Mouse (Mus musculus) MN1 (cell line): ENCODE measurements at regions not wholly inside any gene's neighbourhood (a gene's known extent, or its start where the extent isn't known, plus 50 kb on each side); places are given as distances from the start of the nearest gene placed in this dataset.
A peak's percentile ranks its signal among the peaks of the same experiment; 100 is the strongest.

Experiments used
- DNase-seq: peaks from one replicate; pipeline ENCODE4 v3.0.0-alpha.2; 2016; ENCODE audit warnings: low spot score

GRCm38 (mm10) chr1:35971435-35972189 is 96.6 kb upstream of the Hs6st1 start:
- DNase-seq = no peak

- no peak for DNase-seq
These were observed 96.0 kb upstream of the Hs6st1 start for GRCm38 (mm10) chr1:35972190-35972584.

- no peak for DNase-seq
These were observed 94.8 kb upstream of the Hs6st1 start for GRCm38 (mm10) chr1:35973386-35973785.

- no peak for DNase-seq
These were observed 92.5 kb upstream of the Hs6st1 start for GRCm38 (mm10) chr1:35975611-35976208.

GRCm38 (mm10) chr1:35976528-35976927 is 91.7 kb upstream of the Hs6st1 start:
- DNase-seq = peak; percentile 44

- DNase-seq = no peak
These were observed 90.1 kb upstream of the Hs6st1 start for GRCm38 (mm10) chr1:35978116-35978515.

- no peak for DNase-seq
These were observed 89.4 kb upstream of the Hs6st1 start for GRCm38 (mm10) chr1:35978766-35979165.

GRCm38 (mm10) chr1:35981226-35981625 is 87.0 kb upstream of the Hs6st1 start:
- DNase-seq = no peak

- no peak for DNase-seq
These were observed 84.8 kb upstream of the Hs6st1 start for GRCm38 (mm10) chr1:35983361-35983760.

- DNase-seq = no peak
These were observed 82.9 kb upstream of the Hs6st1 start for GRCm38 (mm10) chr1:35985318-35985717.

- DNase-seq = no peak
These were observed 81.5 kb upstream of the Hs6st1 start for GRCm38 (mm10) chr1:35986666-35987065.

- DNase-seq = no peak
These were observed 75.8 kb upstream of the Hs6st1 start for GRCm38 (mm10) chr1:35992227-35992909.

GRCm38 (mm10) chr1:35992937-35993336 is 75.3 kb upstream of the Hs6st1 start:
- no peak for DNase-seq

GRCm38 (mm10) chr1:35995691-35996090 is 72.5 kb upstream of the Hs6st1 start:
- DNase-seq = no peak

GRCm38 (mm10) chr1:36001319-36001718 is 66.9 kb upstream of the Hs6st1 start:
- DNase-seq = no peak

- DNase-seq = no peak
These were observed 66.4 kb upstream of the Hs6st1 start for GRCm38 (mm10) chr1:36001821-36002220.

GRCm38 (mm10) chr1:36003592-36003991 is 64.6 kb upstream of the Hs6st1 start:
- no peak for DNase-seq

- DNase-seq = no peak
These were observed 59.6 kb upstream of the Hs6st1 start for GRCm38 (mm10) chr1:36008598-36008997.

GRCm38 (mm10) chr1:36009010-36009619 is 59.1 kb upstream of the Hs6st1 start:
- peak; percentile 88 for DNase-seq

- DNase-seq = no peak
These were observed 58.0 kb upstream of the Hs6st1 start for GRCm38 (mm10) chr1:36010151-36010550.

- no peak for DNase-seq
These were observed 57.4 kb upstream of the Hs6st1 start for GRCm38 (mm10) chr1:36010834-36011233.

GRCm38 (mm10) chr1:36012081-36012765 is 56.0 kb upstream of the Hs6st1 start:
- no peak for DNase-seq
